Mouse (Mus musculus): ENCODE data around the gene Igflr1.

DNA sequence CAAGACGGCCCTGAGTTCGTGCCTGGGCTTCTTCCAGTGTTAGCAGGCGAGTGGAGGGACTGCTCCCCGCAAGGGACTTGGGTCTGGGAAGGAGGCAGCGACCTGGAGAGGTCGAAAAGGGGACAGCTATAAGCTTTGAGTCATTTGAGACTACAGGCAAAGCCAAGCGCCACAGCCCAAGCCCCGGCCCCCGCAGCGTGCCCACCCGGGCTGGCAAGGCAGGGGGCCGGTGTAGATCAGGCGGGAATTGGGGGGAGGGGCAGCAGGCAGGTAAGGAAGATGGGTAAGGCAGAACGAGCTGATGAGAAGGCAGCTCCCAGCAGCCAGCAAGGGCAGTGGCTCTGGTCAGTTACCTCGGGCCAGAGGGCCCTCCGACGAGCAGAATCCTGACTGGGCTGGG is 38.8 kb upstream of the Igflr1 start:
- no peak for TF ChIP-seq POLR2A (IDR thresholded peaks at IDR 0.05; ENCODE audit: insufficient read length, low read depth)
- no peak for TF ChIP-seq TCF12 (IDR thresholded peaks at IDR 0.05; ENCODE audit: insufficient read depth, poor library complexity, severe bottlenecking)
